Mouse (Mus musculus): ENCODE data around the gene Znrd1.

Gene Znrd1

DNA sequence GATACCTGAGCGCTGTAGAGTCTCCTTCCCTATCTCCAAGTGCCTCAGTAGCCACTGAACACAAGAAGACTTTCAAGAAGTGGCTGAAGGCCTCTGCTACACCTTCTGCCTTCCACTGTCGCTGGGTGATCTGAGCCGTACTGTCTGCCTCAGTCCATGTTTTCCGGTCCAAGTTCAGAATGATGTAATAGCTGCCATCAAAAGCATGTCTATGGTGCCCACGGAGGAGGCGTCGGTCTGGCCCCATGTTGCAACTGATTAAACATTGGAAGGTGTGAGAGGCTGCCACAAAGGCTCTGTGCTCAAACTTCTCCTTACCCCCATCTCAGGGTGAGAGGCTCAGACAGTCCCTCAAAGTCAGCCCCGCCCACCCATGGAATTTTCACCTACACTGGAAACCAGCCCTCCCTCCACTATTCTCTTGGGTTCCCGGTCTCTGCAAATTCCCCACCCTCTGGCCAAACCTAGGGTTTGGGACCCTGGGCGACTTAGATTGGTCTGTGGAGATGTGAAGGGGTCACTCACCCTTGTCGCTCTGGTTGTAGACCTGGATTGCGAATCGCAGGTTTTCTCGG is 12.0 kb upstream of the Znrd1 start:
- no peak for DNase-seq

DNA sequence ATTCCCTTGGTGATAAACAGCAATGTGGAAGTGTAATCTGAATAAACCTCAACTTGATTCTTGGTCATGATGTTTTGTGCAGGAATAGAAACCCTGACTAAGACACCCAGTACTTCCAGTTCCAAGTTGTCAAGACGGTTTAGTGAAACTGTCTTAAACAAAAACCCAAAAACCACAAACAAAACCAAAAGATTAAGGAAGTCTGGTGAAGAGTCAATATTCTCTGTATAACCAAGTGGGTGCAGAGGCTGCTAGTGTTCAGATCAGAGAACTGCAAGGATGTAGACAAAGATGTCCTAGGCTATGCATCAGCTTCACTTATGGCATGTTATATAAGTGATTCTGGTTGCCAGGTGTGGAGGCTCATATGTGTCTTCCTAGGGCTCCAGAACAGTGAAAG is 8.5 kb upstream of the Znrd1 start:
- no peak for DNase-seq

DNA sequence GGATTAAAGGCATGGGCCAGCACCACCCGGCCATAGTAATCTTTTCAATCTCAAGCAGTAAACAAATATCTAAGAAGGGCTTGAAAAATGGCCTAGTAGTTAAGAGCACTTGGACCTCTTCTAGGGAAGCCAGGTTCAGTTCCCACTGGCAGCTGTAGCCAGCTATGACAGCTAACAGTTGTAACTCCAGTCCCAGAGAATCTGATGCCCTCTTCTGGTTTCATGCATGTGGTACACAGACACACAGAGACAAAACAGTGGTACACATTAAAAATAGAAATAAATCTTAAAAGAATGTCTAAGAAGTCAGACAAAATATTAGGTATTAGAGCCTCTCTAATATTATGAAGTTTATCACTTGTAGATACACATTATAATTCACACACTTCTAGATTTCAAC is 2.8 kb upstream of the Znrd1 start:
- DNase-seq = no peak

DNA sequence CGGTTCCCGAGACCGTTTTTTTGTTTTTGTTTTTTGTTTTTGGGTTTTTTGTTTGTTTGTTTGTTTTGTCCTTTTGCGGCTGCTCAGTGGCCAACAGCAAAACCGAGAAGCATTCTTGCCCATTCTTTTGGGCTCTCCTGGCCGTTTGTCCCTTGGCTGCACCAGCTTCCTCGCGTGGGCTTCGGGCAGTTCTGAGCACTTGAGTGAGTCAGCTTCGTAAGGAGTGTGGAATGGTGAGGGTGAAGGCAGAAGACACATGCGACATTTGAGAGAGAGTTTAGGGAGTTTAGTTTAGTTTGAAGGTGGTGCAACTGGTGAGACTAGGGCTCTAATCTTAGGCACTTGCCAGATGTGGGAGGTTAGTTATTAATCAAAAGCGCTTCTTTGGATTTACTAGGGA is 525 bp upstream of the Znrd1 start:
- peak; percentile 38 for DNase-seq

DNA sequence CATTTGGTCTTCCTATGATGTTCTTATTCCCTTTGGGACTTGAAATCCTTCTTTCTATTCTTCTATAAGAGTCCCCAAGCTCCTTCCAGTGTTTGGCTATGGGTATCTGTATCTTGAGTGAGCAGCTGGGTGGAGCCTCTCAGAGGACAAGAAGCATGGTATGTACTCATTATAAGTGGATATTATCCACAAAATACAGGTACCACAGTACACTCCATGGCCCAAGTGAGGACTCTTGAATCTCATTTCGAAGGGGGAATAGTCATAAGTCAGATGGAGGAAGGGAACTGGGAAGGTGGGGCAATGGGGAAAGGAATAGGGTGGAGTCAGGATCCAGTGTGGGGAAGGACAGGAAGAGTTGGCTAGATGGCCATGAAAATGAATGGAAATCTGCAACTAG is 5.3 kb downstream of the Znrd1 start:
- no peak for DNase-seq

DNA sequence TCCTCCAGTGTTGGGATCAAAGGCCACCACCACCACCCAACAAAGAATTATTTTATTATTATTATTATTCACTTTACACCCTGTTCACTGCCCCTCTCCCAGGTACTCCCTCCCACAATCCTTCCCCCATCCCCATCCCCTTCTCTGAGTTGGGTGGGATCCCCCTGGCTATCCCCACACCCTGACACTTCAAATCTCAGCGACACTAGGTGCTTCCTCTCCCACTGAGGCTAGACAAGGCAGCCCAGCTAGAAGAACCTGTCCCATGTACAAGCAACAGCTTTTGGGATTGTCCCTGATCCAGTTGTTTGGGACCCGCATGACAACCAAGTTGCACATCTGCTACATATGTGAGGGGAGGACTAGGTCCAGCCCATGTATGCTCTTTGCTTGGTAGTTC is 5.7 kb downstream of the Znrd1 start:
- DNase-seq = peak; percentile 63

DNA sequence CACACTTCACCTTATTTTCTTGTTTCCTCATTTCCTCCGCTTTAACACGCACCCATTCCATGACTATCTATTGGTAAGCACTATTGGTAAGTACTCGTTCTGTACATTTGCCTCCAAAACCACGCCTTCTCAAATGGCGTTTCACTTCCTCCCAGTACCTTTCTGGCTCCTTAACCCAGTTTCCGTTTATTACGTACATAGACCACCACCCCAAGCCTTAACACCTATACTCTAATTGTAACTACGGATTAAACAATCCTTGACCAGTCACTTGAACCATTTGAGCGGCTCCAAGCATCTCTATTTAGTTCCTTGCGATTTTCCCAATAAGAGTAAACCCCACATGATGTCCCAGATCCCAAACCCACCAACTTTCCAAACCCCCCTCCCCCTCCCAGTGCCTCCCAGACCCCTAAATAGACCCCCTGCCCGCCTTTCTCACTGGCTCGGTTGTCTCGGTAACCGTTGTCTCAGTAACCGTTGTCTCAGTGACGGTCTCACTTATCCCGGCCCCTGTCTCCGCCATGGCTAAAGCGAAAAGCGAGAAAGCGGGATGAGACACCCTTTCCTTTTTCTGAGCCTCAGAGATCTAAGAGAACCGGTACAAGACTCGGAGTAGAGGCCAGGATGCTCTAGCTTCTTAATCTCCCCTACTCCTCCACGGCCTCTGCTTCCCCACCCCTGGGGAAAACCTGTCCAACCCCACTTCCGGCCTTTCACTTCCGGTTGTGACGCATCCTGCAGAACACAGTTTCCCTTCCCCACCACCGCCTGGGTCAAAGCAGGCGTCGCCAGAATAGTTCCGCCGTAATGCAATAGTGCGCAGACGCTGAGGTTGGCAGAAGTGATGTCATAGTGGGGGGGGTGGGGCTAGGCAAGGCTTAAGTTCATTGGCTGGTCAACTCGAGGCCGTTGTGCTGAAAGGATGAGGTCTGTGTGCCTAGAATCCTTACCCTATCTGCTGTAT is 7.1 kb downstream of the Znrd1 start, which contains the start of gene Ppp1r11:
Gene Ppp1r11 (minus strand): TSS at position 761 of the 967 bp plus-strand sequence.
- peak; percentile 98 for DNase-seq

DNA sequence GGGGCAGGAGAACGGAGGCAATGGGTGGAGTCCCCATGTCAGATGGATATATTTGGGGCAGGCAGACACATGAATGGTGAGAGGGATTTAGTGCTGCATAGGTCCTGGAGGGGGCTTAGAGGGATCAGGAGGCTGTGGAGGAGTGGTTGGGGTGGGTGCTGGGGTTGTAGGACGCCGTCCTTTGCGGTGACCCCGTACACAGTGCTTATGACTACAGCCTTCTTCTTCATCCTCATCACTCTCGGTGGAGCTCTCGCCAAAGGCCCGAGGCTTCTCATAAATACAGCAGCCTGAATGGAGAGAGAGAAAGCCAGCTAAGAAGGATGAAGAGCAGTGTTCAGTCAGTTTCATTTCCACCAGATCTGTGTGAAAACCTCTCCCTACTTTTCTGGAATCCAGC is 9.1 kb downstream of the Znrd1 start:
- peak; percentile 50 for DNase-seq

DNA sequence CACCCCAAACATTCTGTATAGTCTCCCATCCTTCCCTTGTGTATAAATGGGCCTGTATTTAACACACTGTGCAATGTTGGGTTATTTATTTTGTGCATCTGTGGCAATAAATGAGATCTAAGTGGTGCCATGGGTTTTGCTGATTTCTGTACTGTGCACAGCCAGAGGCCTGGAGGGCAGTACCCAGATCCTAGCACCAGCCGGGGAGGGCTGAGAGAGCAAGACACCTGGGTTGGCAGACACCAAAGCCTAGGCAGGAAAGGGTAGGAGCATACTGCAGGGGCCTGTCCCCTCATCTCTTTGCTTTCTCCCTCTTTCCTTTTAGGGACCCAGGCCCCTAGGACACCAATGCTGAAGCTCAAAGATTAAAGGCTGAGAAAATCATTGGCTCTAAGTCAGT is 10.1 kb downstream of the Znrd1 start:
- DNase-seq = peak; percentile 36

DNA sequence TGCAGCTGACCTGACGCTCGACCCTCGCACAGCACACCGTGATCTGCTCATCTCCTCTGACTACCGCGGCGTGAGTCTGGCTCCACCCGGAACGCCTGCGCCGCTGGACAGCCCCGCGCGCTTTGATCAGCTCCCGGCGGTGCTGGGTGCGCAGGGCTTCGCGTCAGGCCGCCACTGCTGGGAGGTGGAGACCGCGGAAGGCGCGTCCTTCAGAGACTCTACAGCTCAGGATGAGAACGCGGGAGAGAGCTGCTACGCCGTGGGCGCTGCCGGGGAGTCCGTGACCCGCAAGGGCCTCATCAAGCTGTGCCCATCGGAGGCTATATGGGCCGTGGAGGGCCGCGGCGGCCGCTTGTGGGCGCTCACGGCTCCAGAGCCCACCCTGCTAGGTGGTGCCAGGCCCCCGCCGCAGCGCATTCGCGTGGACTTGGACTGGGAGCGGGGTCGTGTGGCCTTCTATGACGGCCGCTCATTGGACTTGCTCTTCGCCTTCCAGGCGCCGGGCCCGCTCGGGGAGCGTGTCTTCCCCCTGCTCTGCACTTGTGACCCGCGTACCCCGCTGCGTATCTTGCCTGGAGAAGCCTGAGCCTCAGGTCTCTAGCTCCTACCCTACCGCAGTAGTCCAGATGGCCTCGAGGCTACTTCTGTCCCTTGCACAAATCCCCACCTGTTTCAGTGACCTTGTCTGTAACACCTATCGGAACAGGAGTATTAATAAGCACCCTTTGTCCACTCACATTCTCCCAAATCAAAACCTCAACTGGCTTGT is 11.1 kb downstream of the Znrd1 start:
- peak; percentile 68 for DNase-seq

DNA sequence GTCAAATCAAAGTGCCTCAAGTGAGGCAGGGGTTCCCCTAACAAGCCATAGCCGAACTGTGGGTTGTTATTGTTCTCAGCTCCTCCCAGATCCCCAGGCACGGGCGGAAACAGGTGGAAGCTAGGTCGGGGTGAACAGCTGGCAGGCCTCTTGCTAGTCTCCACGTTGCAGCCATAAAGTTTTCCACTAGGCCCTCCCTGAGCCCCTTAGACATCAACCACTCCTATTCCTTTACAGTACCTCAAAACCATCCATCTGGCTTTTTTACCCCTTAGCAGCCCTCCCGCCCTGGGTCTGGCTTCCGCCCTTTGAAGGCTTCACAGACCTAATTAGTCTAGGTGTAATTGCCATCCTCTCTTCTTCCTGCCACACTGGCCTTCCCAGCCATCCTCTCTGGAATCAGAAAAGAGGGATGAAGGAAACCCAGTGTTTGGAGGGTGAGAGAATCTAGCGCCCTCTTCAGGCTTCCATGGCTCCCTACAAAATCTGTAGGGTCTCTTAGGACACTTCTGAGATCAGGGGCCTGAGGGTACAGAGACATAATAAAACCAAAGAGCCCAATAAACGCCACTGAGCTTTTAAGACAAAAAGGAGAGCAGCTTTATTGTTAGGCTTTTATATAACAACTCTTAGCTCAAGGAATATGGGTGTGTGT is 14.1 kb downstream of the Znrd1 start:
- peak; percentile 61 for DNase-seq

DNA sequence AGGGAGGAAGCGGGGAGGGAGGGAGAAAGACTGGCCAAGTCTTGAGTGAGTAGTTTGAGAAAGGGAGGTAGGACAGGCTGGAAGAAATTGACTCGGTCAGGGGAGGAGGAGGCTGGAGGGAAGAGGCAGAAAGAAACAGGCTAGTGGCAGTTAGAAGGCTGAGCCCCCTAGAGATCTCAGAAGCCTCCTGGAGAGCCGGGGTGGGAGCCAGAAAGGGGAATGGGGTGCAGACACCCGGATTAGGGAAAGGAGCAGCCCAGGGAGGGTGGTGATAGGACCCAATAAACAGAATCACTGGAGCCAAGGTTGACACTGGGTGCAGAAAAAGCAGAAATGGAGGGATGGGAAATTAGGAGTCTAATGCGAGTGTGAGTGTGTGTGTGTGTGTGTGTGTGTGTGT is 14.7 kb downstream of the Znrd1 start:
- peak; percentile 48 for DNase-seq

DNA sequence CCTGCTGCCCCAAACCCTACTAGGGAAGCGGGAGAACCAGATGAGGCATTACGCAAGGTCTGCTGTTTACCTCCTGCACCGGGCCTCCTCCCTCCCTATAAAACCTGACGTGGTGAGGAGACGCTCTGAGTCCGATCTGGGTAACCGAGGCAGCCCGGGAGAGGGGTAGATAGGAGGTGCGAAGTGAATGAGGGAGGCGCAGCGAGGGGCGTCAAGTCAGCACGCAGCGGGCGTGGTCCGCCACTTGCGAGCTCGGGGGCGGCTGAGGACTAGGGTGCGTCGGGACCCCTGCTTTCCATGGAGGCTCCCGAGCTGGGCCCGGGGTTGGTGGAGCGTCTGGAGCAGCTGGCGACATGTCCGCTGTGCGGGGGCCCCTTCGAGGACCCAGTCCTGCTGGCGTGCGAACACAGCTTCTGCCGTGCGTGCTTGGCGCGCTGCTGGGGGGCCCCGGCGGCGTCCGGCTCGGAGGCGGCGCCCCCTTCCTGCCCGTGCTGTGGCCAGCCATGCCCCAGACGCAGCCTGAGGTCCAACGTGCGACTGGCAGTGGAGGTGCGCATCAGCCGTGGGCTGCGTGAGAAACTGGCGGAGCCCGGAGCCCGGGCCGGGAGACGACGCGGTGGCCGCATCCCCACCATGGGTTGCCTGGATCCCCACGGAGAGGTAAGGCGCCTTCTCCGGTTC is 15.4 kb downstream of the Znrd1 start, which contains the start of gene Rnf39:
Gene Rnf39 (plus strand): TSS at position 128 of the 681 bp plus-strand sequence.
- DNase-seq = no peak

DNA sequence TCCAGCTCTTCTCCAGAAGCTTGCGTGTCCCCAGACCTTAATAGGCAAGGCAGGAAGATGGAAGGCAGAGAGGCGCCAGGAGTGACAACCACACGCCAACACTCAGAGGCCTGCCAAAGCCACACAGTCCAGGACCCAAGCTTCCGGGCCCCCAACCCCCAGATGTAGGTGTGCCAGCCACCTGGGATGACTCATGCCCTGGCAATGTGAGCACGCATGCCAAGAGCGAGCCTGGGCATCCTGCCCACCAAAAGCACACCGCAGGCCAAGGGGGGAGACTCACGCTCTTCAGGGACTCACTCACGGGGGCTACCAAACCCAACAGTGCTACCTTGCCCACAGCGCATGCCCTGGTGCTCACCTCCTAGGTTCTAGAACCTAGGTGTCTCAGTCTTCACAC is 16.0 kb downstream of the Znrd1 start:
- DNase-seq = peak; percentile 87

DNA sequence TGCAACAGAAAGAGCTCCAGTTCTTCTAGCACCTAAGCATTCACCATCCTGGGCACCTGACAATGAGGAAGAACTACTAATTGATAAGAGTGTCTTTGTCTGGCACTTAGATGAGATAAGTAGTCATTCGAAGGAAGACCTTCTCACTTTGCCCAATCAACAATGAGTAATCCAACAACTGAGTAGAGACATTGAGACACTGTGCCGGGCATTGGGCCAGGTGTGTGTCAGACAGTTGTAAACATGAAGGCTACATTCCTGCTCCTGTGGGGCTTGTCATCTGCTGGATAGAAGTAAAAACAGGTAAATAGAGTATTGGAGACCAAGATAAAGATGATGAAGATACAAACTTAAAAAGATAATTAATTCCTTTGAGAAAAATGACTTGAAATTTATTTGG is 20.3 kb downstream of the Znrd1 start:
- DNase-seq = no peak

DNA sequence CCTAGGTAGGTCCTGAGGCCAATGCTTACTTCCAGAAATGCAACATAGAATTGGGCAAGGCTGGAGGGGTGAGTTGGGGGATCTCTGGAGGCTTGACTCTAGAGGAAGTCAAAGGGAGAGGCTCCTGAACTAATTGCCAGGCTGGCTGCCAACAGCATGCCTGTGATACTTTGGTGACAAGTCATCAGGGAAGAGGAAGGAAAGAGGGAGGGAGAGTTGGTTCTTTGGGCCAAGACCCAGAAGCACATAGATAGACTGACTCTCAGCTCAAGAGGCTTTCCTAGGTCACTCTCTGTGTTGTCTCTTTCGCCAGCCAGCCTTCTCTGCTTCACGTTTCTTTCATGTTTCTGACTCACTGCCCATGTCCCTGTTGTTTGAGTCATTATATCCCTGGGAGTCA is 26.6 kb downstream of the Znrd1 start:
- DNase-seq = no peak

DNA sequence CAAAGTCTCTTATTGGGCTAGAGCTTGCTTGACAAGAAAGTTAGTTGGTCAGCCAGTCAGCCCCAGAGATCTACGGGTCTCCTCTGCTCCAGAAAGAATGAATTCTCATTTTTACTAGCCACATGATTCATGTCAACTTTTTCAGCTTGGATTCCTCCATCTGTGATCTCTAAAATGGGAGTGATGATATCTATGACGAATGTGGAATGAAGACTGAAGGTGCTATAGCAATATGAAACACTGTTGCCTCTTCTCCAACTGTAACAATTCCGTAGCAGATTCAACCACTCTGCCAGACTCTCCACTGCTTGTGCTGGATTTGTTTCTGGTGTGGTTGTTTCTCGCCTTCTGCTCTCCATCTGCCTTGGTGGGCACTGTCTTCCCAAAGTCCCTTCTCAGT is 27.2 kb downstream of the Znrd1 start:
- no peak for DNase-seq

DNA sequence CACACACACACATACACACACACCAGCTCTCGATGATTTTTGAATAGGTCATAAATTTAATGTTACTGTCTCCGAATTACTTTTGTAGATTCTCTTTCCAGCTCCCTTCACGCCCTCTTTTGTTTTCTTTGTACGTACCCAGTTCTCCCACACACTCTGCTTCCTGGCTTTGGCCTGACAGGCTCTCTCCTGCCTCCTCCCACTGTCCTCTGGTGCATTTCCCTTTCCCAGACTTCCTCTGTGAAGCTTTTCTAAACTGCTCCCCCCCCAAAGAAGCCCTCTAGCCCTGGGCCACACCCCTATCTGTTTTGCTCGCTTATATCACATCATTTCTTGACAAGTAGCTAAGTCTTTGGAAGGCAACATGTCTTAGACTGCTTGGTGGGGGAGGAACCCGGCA is 28.1 kb downstream of the Znrd1 start:
- no peak for DNase-seq

DNA sequence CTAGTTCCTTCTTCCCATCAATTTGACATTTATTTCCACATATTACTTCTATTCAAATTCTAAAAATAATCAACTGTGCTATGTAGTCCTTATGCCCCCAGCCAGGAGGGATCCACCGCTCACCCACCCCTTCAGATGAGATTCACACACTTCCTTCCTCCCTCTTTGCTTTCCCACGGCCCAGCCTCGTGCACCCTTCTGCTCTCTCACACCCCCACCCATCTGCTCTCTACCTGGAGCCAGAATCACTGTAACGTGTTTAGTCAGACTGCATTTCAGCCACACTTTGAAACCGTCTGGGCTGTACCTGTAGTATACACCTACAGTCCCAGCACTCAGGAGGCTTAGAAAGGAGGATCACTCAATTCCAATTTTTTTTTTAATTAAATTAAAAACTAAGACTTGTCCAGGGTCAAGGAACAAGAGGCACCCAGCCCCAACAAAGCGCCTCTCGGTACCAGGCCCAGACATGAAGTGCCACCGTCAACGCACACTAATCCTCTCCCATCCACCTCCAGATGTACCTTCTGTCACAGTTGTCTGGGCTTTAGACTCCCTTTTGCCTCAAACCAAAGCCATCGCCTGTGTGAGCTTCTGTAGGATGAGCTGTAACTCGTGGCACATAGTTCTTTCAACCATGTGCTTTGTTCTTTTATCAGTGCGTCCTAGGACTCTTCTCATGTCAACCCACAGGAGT is 29.0 kb downstream of the Znrd1 start:
- DNase-seq = no peak

DNA sequence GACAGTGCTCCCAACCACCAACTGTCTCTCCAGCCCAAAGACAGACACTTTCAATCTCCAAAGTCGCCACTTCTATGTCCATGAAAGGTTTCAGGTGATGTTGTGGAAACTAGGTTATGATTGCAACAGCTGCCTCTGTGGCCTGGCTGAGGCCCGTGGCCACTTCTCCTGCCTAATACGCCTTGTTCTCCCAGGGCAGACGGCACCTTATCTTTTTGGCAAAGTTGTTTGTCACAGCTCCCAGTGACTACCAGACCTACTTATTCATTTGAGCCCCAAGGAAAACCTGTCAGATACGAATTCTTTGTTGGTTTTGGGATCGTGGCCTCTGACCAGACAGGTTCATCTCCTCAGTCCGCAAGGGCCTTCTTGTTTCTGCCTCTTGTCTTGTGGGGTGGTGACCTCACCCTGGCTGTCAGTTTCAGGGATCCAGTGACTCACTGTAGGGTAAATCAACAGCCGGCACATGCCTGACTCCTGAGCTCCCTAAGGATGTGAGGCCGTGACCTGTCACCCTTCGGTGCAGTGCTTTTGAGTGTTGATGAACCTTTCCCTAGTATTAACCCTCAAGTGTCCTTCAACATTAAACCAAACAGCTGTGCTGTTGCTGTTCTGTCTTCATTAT is 30.8 kb downstream of the Znrd1 start:
- no peak for DNase-seq

DNA sequence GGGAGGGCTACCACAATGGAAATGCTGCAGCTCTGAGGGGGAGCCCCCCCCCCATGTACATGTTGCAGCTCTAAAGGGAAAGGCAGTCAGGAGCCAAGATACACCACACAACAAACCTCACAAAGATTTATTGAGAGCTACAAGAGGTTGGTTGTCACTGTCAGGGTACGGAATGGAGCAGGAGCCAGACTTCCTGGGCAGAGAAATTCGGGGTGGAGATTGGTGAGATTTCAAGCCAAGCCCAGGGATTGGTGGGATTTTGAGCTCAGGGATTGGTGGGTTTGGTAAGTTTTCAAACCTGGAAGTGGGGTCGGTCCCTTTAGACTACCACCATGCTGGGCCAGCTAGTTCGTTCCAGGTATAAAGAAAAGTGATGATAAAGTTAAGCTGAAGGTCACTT is 34.9 kb downstream of the Znrd1 start:
- no peak for DNase-seq
